Mouse (Mus musculus) stomach, postnatal 0 days (tissue): ENCODE measurements around the gene Tbccd1.

Experiments
- CTCF ChIP-seq: IDR thresholded peaks from 2 replicates; pipeline ENCODE4 v1.5.1; 2016; ENCODE audit warnings: antibody characterized with exemption, low read depth, mild to moderate bottlenecking, moderate library complexity
- EP300 ChIP-seq: optimal IDR thresholded peaks from 2 replicates; pipeline ENCODE3; 2016; ENCODE audit warnings: antibody characterized with exemption

- no peak for TF ChIP-seq CTCF
- TF ChIP-seq EP300, result no peak
Observed at GRCm38 (mm10) chr16:22775471-22775985, 81.9 kb downstream of the Tbccd1 start.
